Mouse (Mus musculus) MEL (cell line): ENCODE data around the gene Akain1.

Experiments used
- BHLHE40 ChIP-seq: IDR thresholded peaks from 2 replicates; pipeline ENCODE4 v1.6.1; 2012; ENCODE audit warnings: low read depth, mild to moderate bottlenecking, inconsistent platforms, low read length, improper control_type of control experiment, borderline replicate concordance
- CTCF ChIP-seq, 3 experiments: IDR thresholded peaks in 2 of 3; conservative IDR thresholded peaks in 1 of 3; 2 replicates each; pipeline ENCODE4 v1.5.1; 2011 to 2012; ENCODE audit warnings: low read length in 3 of 3, low read depth in 2 of 3, mild to moderate bottlenecking in 2 of 3, improper control_type of control experiment in 1 of 3, inconsistent platforms in 1 of 3, mixed read lengths in 1 of 3, moderate library complexity in 1 of 3; ENCODE audit not compliant: control insufficient read depth in 1 of 3, insufficient read depth in 1 of 3, poor library complexity in 1 of 3, severe bottlenecking in 1 of 3
- EP300 ChIP-seq, 2 experiments: IDR thresholded peaks; 2 replicates each; pipeline ENCODE4 v1.6.1; 2011; ENCODE audit warnings: improper control_type of control experiment in 2 of 2, low read length in 2 of 2, low read depth in 1 of 2, mild to moderate bottlenecking in 1 of 2
- GATA1 ChIP-seq: IDR thresholded peaks from 2 replicates; pipeline ENCODE4 v1.6.1; 2011; ENCODE audit warnings: low read depth, low read length, improper control_type of control experiment
- MAFK ChIP-seq: IDR thresholded peaks from 2 replicates; pipeline ENCODE4 v1.6.1; 2011; ENCODE audit warnings: low read depth, mild to moderate bottlenecking, low read length, improper control_type of control experiment, borderline replicate concordance
- MXI1 ChIP-seq: IDR thresholded peaks from 2 replicates; pipeline ENCODE4 v1.6.1; 2011; ENCODE audit warnings: mild to moderate bottlenecking, low read depth, low read length, improper control_type of control experiment
- POLR2A ChIP-seq, 2 experiments: IDR thresholded peaks; 2 replicates each; pipeline ENCODE4 v1.6.1; 2011 to 2012; ENCODE audit warnings: low read length in 2 of 2, mild to moderate bottlenecking in 2 of 2, control low read depth in 1 of 2, improper control_type of control experiment in 1 of 2, low read depth in 1 of 2, moderate library complexity in 1 of 2; ENCODE audit not compliant: control insufficient read depth in 1 of 2, insufficient read depth in 1 of 2, poor library complexity in 1 of 2
- POLR2AphosphoS2 ChIP-seq: IDR thresholded peaks from 2 replicates; pipeline ENCODE4 v1.6.1; 2011; ENCODE audit warnings: low read length, improper control_type of control experiment

- no peak for TF ChIP-seq POLR2AphosphoS2
- no peak for TF ChIP-seq CTCF (IDR thresholded peaks at IDR 0.05 in 2 of 3, conservative IDR thresholded peaks at IDR 0.05 in 1 of 3; ENCODE audit: control insufficient read depth in 1 of 3, insufficient read depth in 1 of 3, low read depth in 2 of 3, low read length in 3 of 3, poor library complexity in 1 of 3, severe bottlenecking in 1 of 3)
- TF ChIP-seq GATA1: no peak
- no peak for TF ChIP-seq POLR2A (IDR thresholded peaks at IDR 0.05; ENCODE audit: control insufficient read depth in 1 of 2, insufficient read depth in 1 of 2, low read depth in 1 of 2, low read length in 2 of 2, poor library complexity in 1 of 2)
- no peak for TF ChIP-seq MAFK
- TF ChIP-seq BHLHE40: no peak
- no peak for TF ChIP-seq EP300 (IDR thresholded peaks at IDR 0.05; ENCODE audit: low read depth in 1 of 2, low read length in 2 of 2)
- no peak for TF ChIP-seq MXI1
Observed at GRCm38 (mm10) chr17:69492368-69492767, 53.2 kb downstream of the Akain1 start.
